Mouse (Mus musculus) T-cell, adult 66 days (primary cell): ENCODE results near the gene Zfand5. TPM values are rescaled to one million over a fixed set of nuclear protein-coding genes. Genes with fewer than 3 reads are reported as not detected.

Source experiments
- total RNA-seq, 2 experiments: library from RNA; stranded (reverse); gene quantifications; 3 replicates in 1 of 2; 4 replicates in 1 of 2; pipeline ENCODE4 v1.2.4; 2023

Zfand5 gene
- total RNA-seq, result 10 to 100 TPM; 62.9 to 66.3 TPM

DNA sequence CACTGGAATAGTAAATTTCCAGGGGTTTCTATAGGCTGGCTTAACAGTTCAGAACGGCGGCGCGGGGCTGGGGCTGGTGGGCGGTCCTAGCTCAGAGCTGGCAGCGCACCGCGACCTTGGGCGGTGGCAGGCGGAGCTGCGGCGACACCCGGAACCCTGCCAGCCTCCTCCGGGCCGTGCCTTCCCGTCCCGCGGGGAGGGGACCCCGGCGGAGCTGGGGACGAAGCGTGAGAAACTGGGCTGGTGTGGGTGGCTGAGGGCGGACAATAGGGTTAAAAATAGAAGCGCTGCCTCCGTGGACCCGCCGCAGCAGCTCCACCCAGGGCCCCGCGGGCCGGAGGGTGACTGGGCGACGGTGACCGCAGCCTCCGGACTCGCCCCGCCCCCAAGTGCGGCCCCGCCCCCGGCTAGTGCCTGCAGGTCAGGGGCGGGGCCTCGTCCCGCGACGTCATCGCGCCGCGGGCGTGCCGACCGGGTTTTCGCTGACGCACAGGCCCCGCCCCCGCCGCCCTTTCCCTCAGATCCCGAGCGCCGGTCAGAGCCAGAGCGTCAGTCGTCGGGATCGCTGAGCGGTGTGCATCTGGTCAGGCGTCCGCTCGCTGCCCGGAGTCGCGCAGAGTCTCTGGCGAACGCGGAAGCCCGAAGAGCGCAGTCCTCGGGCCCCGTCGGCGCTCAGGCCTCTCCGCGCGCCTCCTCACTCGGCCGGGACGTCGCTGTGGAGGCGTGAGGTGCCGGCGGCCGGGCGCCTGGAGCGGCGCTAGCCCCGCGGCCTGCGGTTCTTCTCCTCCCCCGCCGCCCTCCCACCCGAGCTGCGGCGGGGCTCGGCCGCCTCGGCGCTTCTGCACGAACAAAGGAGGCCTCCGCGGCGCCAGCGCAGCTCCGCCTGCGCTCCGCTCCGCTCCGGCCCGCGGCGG is at the start of gene Zfand5:
Gene Zfand5 (plus strand): TSS at position 538 of the 914 bp plus-strand sequence.

Other genes with a start within 250 kb of the Zfand5 start
- gene Gda, start 201.2 kb downstream of the Zfand5 start, total RNA-seq, result under 1 TPM; 0.27 to 0.35 TPM